25 mouse cellular contexts compared by ENCODE assay signal in genomic region chr2:70552067-70552598, GRCm38 (mm10). TPM values are rescaled to one million over a fixed set of nuclear protein-coding genes. Genes with fewer than 3 reads are reported as not detected.
DNase-seq lines count a peak whose midpoint lies in the region; ATAC-seq and TF ChIP-seq lines count a peak whose summit lies in the region.
"Had no signal": no experiment of that assay in that cellular context is flagged by ENCODE, and none has a peak within 500 bp of the region (broad histone marks: within the 10 kb centered on the region; RNA-seq: fewer than 3 reads in every experiment).

No protein-coding gene starts in this region.

- no peak overlapping the region for H3K4me2 ChIP-seq in intestine, embryonic 14.5 days (ENCODE audit: low read length)
- no peak overlapping the region for H3K4me2 ChIP-seq in intestine, embryonic 15.5 days (replicated peaks)
- no peak overlapping the region for H3K4me2 ChIP-seq in CH12.LX (ENCODE audit: insufficient read depth, low read depth, poor library complexity, severe bottlenecking)
- H3K4me2 ChIP-seq: embryonic facial prominence, embryonic 13.5 days; embryonic facial prominence, embryonic 15.5 days; forebrain, embryonic 12.5 days had no signal

- H3K9ac ChIP-seq in intestine, embryonic 14.5 days (ENCODE audit: low read length): no peak overlapping the region
- H3K9ac ChIP-seq in intestine, embryonic 15.5 days: no peak overlapping the region
- no peak overlapping the region for H3K9ac ChIP-seq in CH12.LX (ENCODE audit: insufficient read depth, low read depth)
- H3K9ac ChIP-seq: embryonic facial prominence, embryonic 13.5 days; embryonic facial prominence, embryonic 15.5 days; forebrain, embryonic 12.5 days had no signal

- peak; percentile 28 for DNase-seq in intestine, embryonic 14.5 days (ENCODE audit: low spot score)
- DNase-seq in CH12.LX (ENCODE audit: extremely low read depth): no peak
- peak; percentile 17 for DNase-seq in ZHBTc4 (ENCODE audit: low read depth, low spot score)
- DNase-seq in embryo, embryonic 10.5 days (ENCODE audit: low spot score): no peak
- no peak for DNase-seq in hindbrain, embryonic 10.5 days (ENCODE audit: low spot score)
- DNase-seq: adrenal gland, adult 2 months; adrenal gland, postnatal 10 days; adrenal gland, postnatal 25 days; cerebellum, adult 11-12 months; cerebellum, adult 2 months; cerebellum, adult 9-10 months; cerebellum, postnatal 10 days; cerebellum, postnatal 25 days; embryo, embryonic 11 days had no signal

- H3K4me3 ChIP-seq in intestine, embryonic 14.5 days (ENCODE audit: low read depth, low read length): no peak overlapping the region
- H3K4me3 ChIP-seq in intestine, embryonic 15.5 days (replicated peaks): no peak overlapping the region
- no peak overlapping the region for H3K4me3 ChIP-seq in CH12.LX (replicated peaks in 1 of 3; ENCODE audit: low read depth in 2 of 3, low read length in 2 of 3, poor library complexity in 1 of 3)
- H3K4me3 ChIP-seq in hindbrain, embryonic 10.5 days: no peak overlapping the region
- H3K4me3 ChIP-seq: embryonic facial prominence, embryonic 13.5 days; embryonic facial prominence, embryonic 15.5 days; erythroblast, embryonic 14.5 days; forebrain, embryonic 10.5 days; forebrain, embryonic 12.5 days had no signal

- dilution Hi-C loops in CH12.LX (cut with MboI; ENCODE audit: extremely low pct_ligation_motif_present, extremely low pct_unique_long_range_greater_than_20kb, low sequenced_read_pairs): no loop called here

- TF ChIP-seq EP300 in CH12.LX (IDR thresholded peaks at IDR 0.05; ENCODE audit: low read length): no peak

- in situ Hi-C loops in CH12.LX (cut with MboI; ENCODE audit: low pct_ligation_motif_present, low pct_unique_long_range_greater_than_20kb, low sequenced_read_pairs): loop anchor here (25.0 kb wide), 1 partner anchor 415 kb away; no protein-coding TSS in a partner anchor

- TF ChIP-seq CTCF in CH12.LX (conservative IDR thresholded peaks at IDR 0.05 in 1 of 2, IDR thresholded peaks at IDR 0.05 in 1 of 2; ENCODE audit: low read depth in 2 of 2, low read length in 2 of 2): no peak

- WGBS in intestine, embryonic 14.5 days: 80% methylated on average over 15 of the region's 15 CpGs
- 79% methylated on average over 15 of the region's 15 CpGs for WGBS in intestine, embryonic 15.5 days
- 83% methylated on average over 15 of the region's 15 CpGs for WGBS in hindbrain, embryonic 10.5 days

- no peak for TF ChIP-seq RAD21 in CH12.LX (IDR thresholded peaks at IDR 0.05; ENCODE audit: low read depth, low read length)

- no peaks in the 10 kb centered on the region for H3K79me2 ChIP-seq in CH12.LX (replicated peaks; ENCODE audit: control insufficient read depth, extremely low read depth, insufficient read depth, poor library complexity, severe bottlenecking)

- no peaks in the 10 kb centered on the region for H3K36me3 ChIP-seq in intestine, embryonic 14.5 days (ENCODE audit: control insufficient read depth, insufficient read depth, low read length)
- H3K36me3 ChIP-seq in intestine, embryonic 15.5 days: no peaks in the 10 kb centered on the region
- no peaks in the 10 kb centered on the region for H3K36me3 ChIP-seq in CH12.LX (replicated peaks in 1 of 2; ENCODE audit: control insufficient read depth in 1 of 2, insufficient read depth in 1 of 2, low read length in 1 of 2)
- no peaks in the 10 kb centered on the region for H3K36me3 ChIP-seq in hindbrain, embryonic 10.5 days
- H3K36me3 ChIP-seq: embryonic facial prominence, embryonic 13.5 days; embryonic facial prominence, embryonic 15.5 days; forebrain, embryonic 10.5 days; forebrain, embryonic 12.5 days; G1E had no signal

- H3K27ac ChIP-seq in intestine, embryonic 14.5 days (ENCODE audit: low read depth): no peak overlapping the region
- H3K27ac ChIP-seq in intestine, embryonic 15.5 days: no peak overlapping the region
- H3K27ac ChIP-seq in CH12.LX (ENCODE audit: insufficient read depth, low read depth): no peak overlapping the region
- no peak overlapping the region for H3K27ac ChIP-seq in hindbrain, embryonic 10.5 days
- H3K27ac ChIP-seq: embryonic facial prominence, embryonic 13.5 days; embryonic facial prominence, embryonic 15.5 days; forebrain, embryonic 10.5 days; forebrain, embryonic 12.5 days had no signal

- no peaks in the 10 kb centered on the region for H3K9me3 ChIP-seq in intestine, embryonic 14.5 days (ENCODE audit: control insufficient read depth, low read length)
- no peaks in the 10 kb centered on the region for H3K9me3 ChIP-seq in intestine, embryonic 15.5 days
- H3K9me3 ChIP-seq in CH12.LX (replicated peaks; ENCODE audit: low read length): no peaks in the 10 kb centered on the region
- no peaks in the 10 kb centered on the region for H3K9me3 ChIP-seq in hindbrain, embryonic 10.5 days
- H3K9me3 ChIP-seq: embryonic facial prominence, embryonic 13.5 days; embryonic facial prominence, embryonic 15.5 days; forebrain, embryonic 10.5 days; forebrain, embryonic 12.5 days; G1E had no signal

- no peak for TF ChIP-seq POLR2A in CH12.LX (IDR thresholded peaks at IDR 0.05; ENCODE audit: low read depth, low read length)

- ATAC-seq in intestine, embryonic 14.5 days (replicated peaks; ENCODE audit: low FRiP score, low TSS enrichment, low read depth): no peak
- ATAC-seq in intestine, embryonic 15.5 days: no peak
- ATAC-seq: forebrain, embryonic 14.5 days; forebrain, embryonic 16.5 days; Patski had no signal

- peaks cover 3% of the 10 kb centered on the region for H3K27me3 ChIP-seq in intestine, embryonic 14.5 days (replicated peaks; ENCODE audit: control insufficient read depth, insufficient read depth, low read length)
- H3K27me3 ChIP-seq in intestine, embryonic 15.5 days (replicated peaks): no peaks in the 10 kb centered on the region; the same call in 1 of the 2 replicates
- no peaks in the 10 kb centered on the region for H3K27me3 ChIP-seq in CH12.LX (replicated peaks)
- 0 out of 2 replicates have a peak, but pooled peaks cover 3% of the 10 kb centered on the region for H3K27me3 ChIP-seq in hindbrain, embryonic 10.5 days (ENCODE audit: insufficient read depth, poor library complexity, severe bottlenecking)
- H3K27me3 ChIP-seq: embryonic facial prominence, embryonic 15.5 days; Patski had no signal

- H3K4me1 ChIP-seq in intestine, embryonic 14.5 days (replicated peaks; ENCODE audit: control insufficient read depth, insufficient read depth, low read length): no peaks in the 10 kb centered on the region
- no peaks in the 10 kb centered on the region for H3K4me1 ChIP-seq in intestine, embryonic 15.5 days (replicated peaks)
- peaks cover 7 to 50% of the 10 kb centered on the region in 2 experiments for H3K4me1 ChIP-seq in CH12.LX (ENCODE audit: control insufficient read depth in 1 of 2, insufficient read depth in 2 of 2)
- no peaks in the 10 kb centered on the region for H3K4me1 ChIP-seq in hindbrain, embryonic 10.5 days (replicated peaks)
- H3K4me1 ChIP-seq: embryonic facial prominence, embryonic 15.5 days; forebrain, embryonic 10.5 days; forebrain, embryonic 12.5 days had no signal

TF ChIP-seq in CH12.LX, 34 proteins besides CTCF, POLR2A, EP300 and RAD21:
- peak; percentile 54 for TF ChIP-seq USF2 (conservative IDR thresholded peaks at IDR 0.05; ENCODE audit: low read depth, low read length)
- peak; percentile 56 for TF ChIP-seq USF1 (IDR thresholded peaks at IDR 0.05; ENCODE audit: low read depth, low read length)
- TF ChIP-seq MXI1 (IDR thresholded peaks at IDR 0.05; ENCODE audit: low read depth, low read length): no peak

RNA-seq across cellular contexts. Expression of gene Gad1, which starts 0.7 kb away (rescaled TPM):
- 0.16 TPM in 1 of 2 replicates, not detected in the other for polyA plus RNA-seq in intestine, embryonic 14.5 days (2014; fragmentation: Nextera tagmentation; extraction: Ambion mirVana)
- 0.16 and 0.49 TPM in 2 replicates for polyA plus RNA-seq in intestine, embryonic 15.5 days (2015; fragmentation: Nextera tagmentation; extraction: Ambion mirVana)
- total RNA-seq in CH12.LX (2012; rRNA removed): 0.50 and 1.4 TPM in 2 replicates
- total RNA-seq in CH12.LX (2014; rRNA removed): 1.7 and 1.9 TPM in 2 replicates
- 1.2 and 1.3 TPM in 2 replicates for polyA plus RNA-seq in CH12.LX (2012; ENCODE audit: insufficient read length, low read depth)
- polyA plus RNA-seq in hindbrain, embryonic 10.5 days (2016; fragmentation: Nextera tagmentation; extraction: Ambion mirVana): 1.8 and 8.5 TPM in 2 replicates
- polyA plus RNA-seq: C2C12; erythroblast, embryonic 14.5 days; G1E had no signal

RNA-seq across cellular contexts. Expression of gene Erich2, which starts 43.5 kb away (rescaled TPM):
- 0.88 and 1.9 TPM in 2 replicates for polyA plus RNA-seq in intestine, embryonic 14.5 days (2014; fragmentation: Nextera tagmentation; extraction: Ambion mirVana)
- 0.88 and 1.5 TPM in 2 replicates for polyA plus RNA-seq in intestine, embryonic 15.5 days (2015; fragmentation: Nextera tagmentation; extraction: Ambion mirVana)
- total RNA-seq in CH12.LX (2012; rRNA removed): not detected in 2 replicates
- total RNA-seq in CH12.LX (2014; rRNA removed): not detected in 2 replicates
- polyA plus RNA-seq in CH12.LX (2012; ENCODE audit: insufficient read length, low read depth): 0.24 and 0.27 TPM in 2 replicates
- polyA plus RNA-seq in hindbrain, embryonic 10.5 days (2016; fragmentation: Nextera tagmentation; extraction: Ambion mirVana): 1.6 and 1.9 TPM in 2 replicates
- total RNA-seq: G1E had no signal
- polyA plus RNA-seq: erythroblast, embryonic 14.5 days; G1E had no signal

Comparison
In these comparisons a context has a peak if more than half of its experiments do, and no peak if none do; other contexts are left out.
1. DNase-seq: peak in intestine, embryonic 14.5 days (single experiment) and ZHBTc4 (single experiment); none in CH12.LX (single experiment), embryo, embryonic 10.5 days (single experiment) and hindbrain, embryonic 10.5 days (single experiment).